In genomic region chr16:40739015-40739414, GRCm38 (mm10) we compare ENCODE assay signal across 9 mouse cellular contexts.
DNase-seq lines count a peak whose midpoint lies in the region; ATAC-seq and TF ChIP-seq lines count a peak whose summit lies in the region.
"Had no signal": no experiment of that assay in that cellular context is flagged by ENCODE, and none has a peak within 500 bp of the region (broad histone marks: within the 10 kb centered on the region; RNA-seq: fewer than 3 reads in every experiment).

No protein-coding gene starts in this region.

- H3K9ac ChIP-seq in intestine, postnatal 0 days (ENCODE audit: low read depth, low read length) = no peak overlapping the region
- no peak overlapping the region for H3K9ac ChIP-seq in intestine, embryonic 15.5 days
- H3K9ac ChIP-seq in liver, embryonic 11.5 days (ENCODE audit: low read depth, low read length) = no peak overlapping the region
- H3K9ac ChIP-seq: liver, embryonic 15.5 days had no signal

- H3K4me1 ChIP-seq in intestine, postnatal 0 days (replicated peaks; ENCODE audit: control insufficient read depth, insufficient read depth, low read length) = no peaks in the 10 kb centered on the region
- no peaks in the 10 kb centered on the region for H3K4me1 ChIP-seq in intestine, embryonic 15.5 days (replicated peaks)
- H3K4me1 ChIP-seq in liver, embryonic 11.5 days (replicated peaks; ENCODE audit: control insufficient read depth, insufficient read depth, low read length) = no peaks in the 10 kb centered on the region
- H3K4me1 ChIP-seq: liver, embryonic 15.5 days had no signal

- no peak for ATAC-seq in intestine, postnatal 0 days
- no peak for ATAC-seq in intestine, embryonic 15.5 days
- no peak for ATAC-seq in liver, embryonic 11.5 days (replicated peaks; ENCODE audit: low FRiP score)
- no peak for ATAC-seq in erythroid progenitor cell, adult 5-6 weeks (replicated peaks; ENCODE audit: low FRiP score, poor library complexity, severe bottlenecking)

- H3K4me2 ChIP-seq in intestine, postnatal 0 days (replicated peaks; ENCODE audit: low read depth) = no peak overlapping the region
- H3K4me2 ChIP-seq in intestine, embryonic 15.5 days (replicated peaks) = no peak overlapping the region
- no peak overlapping the region for H3K4me2 ChIP-seq in liver, embryonic 11.5 days
- H3K4me2 ChIP-seq: liver, embryonic 15.5 days had no signal

- no peaks in the 10 kb centered on the region for H3K9me3 ChIP-seq in intestine, postnatal 0 days (ENCODE audit: control insufficient read depth)
- no peaks in the 10 kb centered on the region for H3K9me3 ChIP-seq in intestine, embryonic 15.5 days
- no peaks in the 10 kb centered on the region for H3K9me3 ChIP-seq in liver, embryonic 11.5 days (ENCODE audit: control insufficient read depth, low read length)
- H3K9me3 ChIP-seq: liver, embryonic 15.5 days had no signal

- no peaks in the 10 kb centered on the region for H3K27me3 ChIP-seq in intestine, postnatal 0 days (replicated peaks; ENCODE audit: control insufficient read depth, insufficient read depth, low read length)
- no peaks in the 10 kb centered on the region for H3K27me3 ChIP-seq in intestine, embryonic 15.5 days (replicated peaks)
- no peaks in the 10 kb centered on the region for H3K27me3 ChIP-seq in liver, embryonic 11.5 days (replicated peaks; ENCODE audit: control insufficient read depth, insufficient read depth, low read length)
- H3K27me3 ChIP-seq: liver, embryonic 15.5 days had no signal

- H3K27ac ChIP-seq in intestine, postnatal 0 days (ENCODE audit: low read depth, low read length) = no peak overlapping the region
- no peak overlapping the region for H3K27ac ChIP-seq in intestine, embryonic 15.5 days
- H3K27ac ChIP-seq in liver, embryonic 11.5 days (ENCODE audit: low read depth, low read length) = no peak overlapping the region
- H3K27ac ChIP-seq: liver, embryonic 15.5 days had no signal

- TF ChIP-seq CTCF in intestine, postnatal 0 days (IDR thresholded peaks at IDR 0.05; ENCODE audit: low read depth) = peak; percentile 77

- no peak overlapping the region for H3K4me3 ChIP-seq in intestine, postnatal 0 days (ENCODE audit: low read depth, low read length)
- H3K4me3 ChIP-seq in intestine, embryonic 15.5 days (replicated peaks) = no peak overlapping the region
- H3K4me3 ChIP-seq in liver, embryonic 11.5 days (ENCODE audit: low read depth, low read length) = no peak overlapping the region
- H3K4me3 ChIP-seq: liver, embryonic 15.5 days had no signal

- DNase-seq in adrenal gland, postnatal 36 days = peak; percentile 68 to 76
- DNase-seq in fat pad, adult 2 months (ENCODE audit: extremely low read depth, low read depth, low spot score) = peak; percentile 3
- peak; percentile 80 for DNase-seq in kidney, postnatal 10 days
- peak; percentile 33 for DNase-seq in liver, embryonic 11.5 days (ENCODE audit: low spot score)
- DNase-seq in right cerebral cortex, postnatal 36 days (ENCODE audit: low spot score in 2 of 2) = peak; percentile 23 to 40

- WGBS in intestine, postnatal 0 days = 40% methylated on average over 6 of the region's 6 CpGs
- WGBS in intestine, embryonic 15.5 days = 47% methylated on average over 6 of the region's 6 CpGs
- 30% methylated on average over 6 of the region's 6 CpGs for WGBS in liver, embryonic 11.5 days

- H3K36me3 ChIP-seq in intestine, postnatal 0 days (ENCODE audit: control insufficient read depth, insufficient read depth) = no peaks in the 10 kb centered on the region
- no peaks in the 10 kb centered on the region for H3K36me3 ChIP-seq in intestine, embryonic 15.5 days
- H3K36me3 ChIP-seq in liver, embryonic 11.5 days (ENCODE audit: control insufficient read depth, insufficient read depth, low read length) = no peaks in the 10 kb centered on the region
- H3K36me3 ChIP-seq: liver, embryonic 15.5 days had no signal

Comparison
In these comparisons a context has a peak if more than half of its experiments do, and no peak if none do; other contexts are left out.
1. DNase-seq: peak in every context shown above with its lines; median percentile 80 in kidney, postnatal 10 days; 72 in adrenal gland, postnatal 36 days; 33 in liver, embryonic 11.5 days; 32 in right cerebral cortex, postnatal 36 days; 3 in fat pad, adult 2 months.